Mouse (Mus musculus): Measurements from ENCODE around the gene Mcat.

Mcat gene

GRCm38 (mm10) chr15:83563327-83563856 is at the start of gene Mcat, which contains the start of gene Tspo:
Mcat (minus strand) TSS chr15:83563787.
Tspo (plus strand) TSS chr15:83563592.
- no peak for DNase-seq (ENCODE audit: low spot score)

- peak; percentile 87 for DNase-seq (ENCODE audit: low spot score)
Observed at GRCm38 (mm10) chr15:83607115-83607802, 43.7 kb upstream of the Mcat start.

- DNase-seq (ENCODE audit: low spot score): no peak
Observed at GRCm38 (mm10) chr15:83606700-83607099, 43.1 kb upstream of the Mcat start.

- DNase-seq (ENCODE audit: low spot score): no peak
Observed at GRCm38 (mm10) chr15:83606216-83606615, 42.6 kb upstream of the Mcat start.

GRCm38 (mm10) chr15:83603426-83603825 is 39.8 kb upstream of the Mcat start:
- no peak for DNase-seq (ENCODE audit: low spot score)

- no peak for DNase-seq (ENCODE audit: low spot score)
Observed at GRCm38 (mm10) chr15:83603046-83603396, 39.4 kb upstream of the Mcat start.

GRCm38 (mm10) chr15:83602372-83603045 is 38.9 kb upstream of the Mcat start:
- no peak for DNase-seq (ENCODE audit: low spot score)

GRCm38 (mm10) chr15:83601185-83601584 is 37.6 kb upstream of the Mcat start:
- DNase-seq (ENCODE audit: low spot score): no peak

- no peak for DNase-seq (ENCODE audit: low spot score)
Observed at GRCm38 (mm10) chr15:83596833-83597232, 33.2 kb upstream of the Mcat start.

- DNase-seq (ENCODE audit: low spot score): no peak
Observed at GRCm38 (mm10) chr15:83595364-83595711, 31.8 kb upstream of the Mcat start.

- peak; percentile 100 for DNase-seq (ENCODE audit: low spot score)
Observed at GRCm38 (mm10) chr15:83594513-83595363, 31.2 kb upstream of the Mcat start, which contains the start of gene Ttll12. Ttll12 (minus strand) TSS chr15:83595157.

- DNase-seq (ENCODE audit: low spot score): peak; percentile 45
Observed at GRCm38 (mm10) chr15:83593702-83594512, 30.3 kb upstream of the Mcat start.

- no peak for DNase-seq (ENCODE audit: low spot score)
Observed at GRCm38 (mm10) chr15:83593189-83593585, 29.6 kb upstream of the Mcat start.

- DNase-seq (ENCODE audit: low spot score): no peak
Observed at GRCm38 (mm10) chr15:83592260-83593188, 28.9 kb upstream of the Mcat start.

GRCm38 (mm10) chr15:83591758-83592157 is 28.2 kb upstream of the Mcat start:
- DNase-seq (ENCODE audit: low spot score): no peak

- DNase-seq (ENCODE audit: low spot score): no peak
Observed at GRCm38 (mm10) chr15:83590841-83591240, 27.3 kb upstream of the Mcat start.

- DNase-seq (ENCODE audit: low spot score): no peak
Observed at GRCm38 (mm10) chr15:83584741-83585220, 21.2 kb upstream of the Mcat start.

- DNase-seq (ENCODE audit: low spot score): peak; percentile 55
Observed at GRCm38 (mm10) chr15:83583419-83584156, 20.0 kb upstream of the Mcat start.

GRCm38 (mm10) chr15:83582931-83583330 is 19.3 kb upstream of the Mcat start:
- no peak for DNase-seq (ENCODE audit: low spot score)

- DNase-seq (ENCODE audit: low spot score): no peak
Observed at GRCm38 (mm10) chr15:83576651-83577050, 13.1 kb upstream of the Mcat start.
